Mouse (Mus musculus) forebrain, embryonic 10.5 days (tissue): Measurements from ENCODE around the gene Ubl5. TPM values are rescaled to one million over a fixed set of nuclear protein-coding genes. Genes with fewer than 3 reads are reported as not detected.
"Not testable (repeated sequence)": the region's sequence is repeated elsewhere in the genome, so short reads cannot be mapped to it uniquely, and the experiment has no call there.

Experiments
- DNase-seq: peaks from one replicate; pipeline ENCODE4 v3.0.0-alpha.2; 2017; ENCODE audit warnings: low spot score; ENCODE audit errors: extremely low spot score
- H3K27ac ChIP-seq: fragments of 300-500 bp; sonication (generic); 2 replicates; pipeline ENCODE4 v1.5.1; 2016; ENCODE audit warnings: mild to moderate bottlenecking
- H3K27me3 ChIP-seq: fragments of 300-500 bp; sonication (generic); 2 replicates; pipeline ENCODE4 v1.6.1; 2016; ENCODE audit warnings: mild to moderate bottlenecking; ENCODE audit not compliant: poor library complexity, severe bottlenecking
- H3K36me3 ChIP-seq: fragments of 300-500 bp; sonication (generic); replicated peaks from 2 replicates; pipeline ENCODE4 v1.6.1; 2016; ENCODE audit warnings: mild to moderate bottlenecking, moderate library complexity
- H3K4me1 ChIP-seq: fragments of 300-500 bp; sonication (generic); 2 replicates; pipeline ENCODE4 v1.6.1; 2016
- H3K4me3 ChIP-seq: fragments of 300-500 bp; sonication (generic); 2 replicates; pipeline ENCODE4 v1.5.1; 2016; ENCODE audit warnings: mild to moderate bottlenecking, moderate library complexity
- H3K9me3 ChIP-seq: fragments of 300-500 bp; sonication (generic); 2 replicates; pipeline ENCODE4 v1.6.1; 2016; ENCODE audit warnings: mild to moderate bottlenecking, moderate library complexity
- WGBS: fragments of 180-500 bp; shearing (Covaris S2); methylation state at CpG from one replicate; pipeline ENCODE4 v1.1.7; 2016; 5-methylcytosine and 5-hydroxymethylcytosine counted together
- polyA plus RNA-seq: library from polyadenylated mRNA; unstranded; fragments of >200 nt; fragmentation: Nextera tagmentation; extraction: Ambion mirVana; gene quantifications from 2 replicates; pipeline ENCODE4 v1.2.1, GENCODE M21; 2016

Gene Ubl5
- polyA plus RNA-seq, 1 experiment from 2014 or later, result 383 TPM

- Histone ChIP-seq H3K9me3 (no peaks in the 10 kb centered on the region), H3K27me3 (peaks cover 87% of the 10 kb centered on the region), H3K4me1 (peaks cover 41% of the 10 kb centered on the region), H3K36me3 (no peaks in the 10 kb centered on the region), H3K27ac (peak overlapping the region; percentile 44), H3K4me3 (no peak overlapping the region)
- WGBS, result 4% methylated on average over 4 of the region's 4 CpGs
- DNase-seq, result no peak
These were observed 47.2 kb downstream of the Ubl5 start for GRCm38 (mm10) chr9:20689913-20690312.

DNA sequence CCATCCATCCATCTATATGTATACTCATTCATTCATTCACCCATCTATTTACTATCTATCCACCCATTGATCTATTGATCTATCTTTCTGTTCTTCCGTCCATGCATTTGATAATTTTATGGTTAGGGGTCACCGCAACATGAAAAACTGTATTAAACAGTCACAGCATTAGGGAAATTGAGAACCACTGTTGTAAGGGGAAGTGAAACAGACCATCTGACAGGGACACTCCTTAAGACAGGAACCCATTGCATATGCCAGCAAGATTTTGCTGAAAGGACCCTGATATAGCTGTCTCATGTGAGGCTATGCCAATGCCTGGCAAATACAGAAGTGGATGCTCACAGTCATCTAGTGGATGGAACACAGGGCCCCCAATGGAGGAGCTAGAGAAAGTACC is 47.8 kb downstream of the Ubl5 start:
- H3K9me3 ChIP-seq, H3K36me3 ChIP-seq, H3K4me3 ChIP-seq, DNase-seq, H3K27ac ChIP-seq: not testable (repeated sequence)
- 89% methylated on average over 2 of the region's 2 CpGs for WGBS
- Histone ChIP-seq H3K4me1 (peaks cover 42% of the 10 kb centered on the region), H3K27me3 (peaks cover 87% of the 10 kb centered on the region)

GRCm38 (mm10) chr9:20692863-20693262 is 50.2 kb downstream of the Ubl5 start:
- Histone ChIP-seq H3K4me1 (peaks cover 64% of the 10 kb centered on the region), H3K4me3 (no peak overlapping the region), H3K9me3 (no peaks in the 10 kb centered on the region; the same call in 1 of the 2 replicates), H3K27me3 (peaks cover 76% of the 10 kb centered on the region), H3K36me3 (no peaks in the 10 kb centered on the region), H3K27ac (no peak overlapping the region)
- DNase-seq, result no peak
- 89% methylated on average over 3 of the region's 3 CpGs for WGBS

- H3K36me3 ChIP-seq, result 0 out of 2 replicates have a peak, but pooled peaks cover 1% of the 10 kb centered on the region
- H3K27me3 ChIP-seq, result peaks cover 65% of the 10 kb centered on the region
- no peaks in the 10 kb centered on the region; the same call in 1 of the 2 replicates for H3K9me3 ChIP-seq
- 3% methylated on average over 25 of the region's 25 CpGs for WGBS
- peaks cover 63% of the 10 kb centered on the region for H3K4me1 ChIP-seq
- no peak for DNase-seq
- peak overlapping the region; percentile 83 for H3K27ac ChIP-seq
- peak overlapping the region; percentile 48 for H3K4me3 ChIP-seq
These were observed 52.1 kb downstream of the Ubl5 start for GRCm38 (mm10) chr9:20694721-20695235.

DNA sequence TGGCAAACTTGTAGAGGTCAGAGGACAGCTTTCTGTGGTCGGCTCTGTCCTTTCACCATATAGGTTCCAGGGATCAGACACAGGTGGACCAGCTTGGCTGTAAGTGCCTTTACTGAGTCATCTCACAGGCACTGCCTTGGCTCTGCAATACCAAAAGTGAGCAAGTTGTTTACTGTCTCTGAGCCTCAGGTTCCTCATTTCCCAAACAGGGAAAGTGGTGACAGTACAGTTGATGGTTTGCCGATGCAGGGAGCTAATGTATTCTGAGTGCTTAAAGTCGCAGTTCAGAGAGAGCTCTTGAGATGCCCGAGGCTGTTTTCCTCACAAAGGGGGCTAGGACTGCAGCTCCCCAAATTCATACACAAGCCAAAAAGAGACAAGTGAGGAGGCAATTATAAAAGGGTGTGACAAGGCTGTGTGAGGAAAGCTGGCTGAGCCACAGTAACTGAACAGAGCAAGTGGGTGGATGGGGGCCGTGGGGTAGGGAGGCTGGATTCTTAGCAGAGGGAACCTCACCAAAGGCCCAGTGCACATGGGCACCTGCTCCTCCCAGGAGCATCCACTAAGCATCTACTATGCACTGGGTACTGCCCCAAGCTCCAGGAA is 53.5 kb downstream of the Ubl5 start:
- H3K4me3 ChIP-seq, result no peak overlapping the region

More for the DNA sequence above, 53.5 kb downstream of the Ubl5 start:
- H3K4me1 ChIP-seq, result peaks cover 56% of the 10 kb centered on the region
- WGBS, result 72% methylated on average over 5 of the region's 5 CpGs
- peak overlapping the region; percentile 84 for H3K27ac ChIP-seq
- no peaks in the 10 kb centered on the region; the same call in 1 of the 2 replicates for H3K9me3 ChIP-seq
- 0 out of 2 replicates have a peak, but pooled peaks cover 3% of the 10 kb centered on the region for H3K36me3 ChIP-seq
- DNase-seq, result no peak
- peaks cover 54% of the 10 kb centered on the region for H3K27me3 ChIP-seq

Other genes starting within 250 kb of the Ubl5 start
- gene Zfp26, start 182.7 kb upstream of the Ubl5 start, polyA plus RNA-seq, result 25.6 and 27.3 TPM in 2 replicates
- gene Zfp426, start 150.1 kb upstream of the Ubl5 start, polyA plus RNA-seq, result 26.1 and 26.6 TPM in 2 replicates
- 134 and 139 TPM in 2 replicates for gene Zfp266, start 121.5 kb upstream of the Ubl5 start, polyA plus RNA-seq
- gene Zfp846, start 61.6 kb upstream of the Ubl5 start, polyA plus RNA-seq, result 17.1 and 17.6 TPM in 2 replicates
- gene Fbxl12, start 1.9 kb downstream of the Ubl5 start, polyA plus RNA-seq, result 18.4 and 19.0 TPM in 2 replicates
- 86.3 and 86.4 TPM in 2 replicates for gene Pin1, start 9.2 kb downstream of the Ubl5 start, polyA plus RNA-seq
- 10.4 and 14.0 TPM in 2 replicates for gene Olfm2, start 103.5 kb downstream of the Ubl5 start, polyA plus RNA-seq
- gene Col5a3, start 172.2 kb downstream of the Ubl5 start, polyA plus RNA-seq, result 0.26 and 0.27 TPM in 2 replicates
- gene Rdh8, start 175.6 kb downstream of the Ubl5 start, polyA plus RNA-seq, result not detected in 2 replicates
- 1.2 and 1.9 TPM in 2 replicates for gene A230050P20Rik, start 225.8 kb downstream of the Ubl5 start, polyA plus RNA-seq
- 4.4 and 5.1 TPM in 2 replicates for gene Angptl6, start 236.8 kb downstream of the Ubl5 start, polyA plus RNA-seq
- gene Ppan, start 245.3 kb downstream of the Ubl5 start, polyA plus RNA-seq, result 107 and 108 TPM in 2 replicates